Mouse (Mus musculus) liver, adult 2 months (tissue): ENCODE measurements around the gene Tm7sf2. TPM values are rescaled to one million over a fixed set of nuclear protein-coding genes. Genes with fewer than 3 reads are reported as not detected.
A peak's percentile ranks its signal among the peaks of the same experiment; 100 is the strongest.

ENCODE experiments used
- DNase-seq: peaks from one replicate; pipeline ENCODE4 v3.0.0-alpha.2; 2011; ENCODE audit warnings: low read depth, low spot score; ENCODE audit errors: extremely low read depth
- H3K27ac ChIP-seq: fragments of 200-500 bp; replicated peaks from 2 replicates; pipeline ENCODE4 v1.5.1; 2012; ENCODE audit warnings: low read depth, mild to moderate bottlenecking, control low read depth, inconsistent platforms, low read length; ENCODE audit not compliant: insufficient read depth
- H3K27me3 ChIP-seq: fragments of 200-500 bp; 2 replicates; pipeline ENCODE4 v1.6.1; 2012; ENCODE audit warnings: mild to moderate bottlenecking, moderate library complexity, low read length, inconsistent platforms; ENCODE audit not compliant: control insufficient read depth, insufficient read depth
- H3K36me3 ChIP-seq: fragments of 200-500 bp; 2 replicates; pipeline ENCODE4 v1.6.1; 2012; ENCODE audit warnings: low read length, inconsistent platforms; ENCODE audit not compliant: control insufficient read depth, insufficient read depth
- H3K4me1 ChIP-seq: fragments of 200-500 bp; 2 replicates; pipeline ENCODE4 v1.6.1; 2011; ENCODE audit warnings: low read length; ENCODE audit not compliant: control insufficient read depth, insufficient read depth
- H3K4me3 ChIP-seq: fragments of 200-500 bp; 2 replicates; pipeline ENCODE4 v1.5.1; 2011; ENCODE audit warnings: low read depth, mild to moderate bottlenecking, control low read depth, low read length, moderate library complexity; ENCODE audit not compliant: insufficient read depth
- H3K79me2 ChIP-seq: fragments of 200-500 bp; 2 replicates; pipeline ENCODE4 v1.6.1; 2012; ENCODE audit warnings: inconsistent platforms, mild to moderate bottlenecking, low read length, moderate library complexity; ENCODE audit not compliant: control insufficient read depth, insufficient read depth
- H3K9ac ChIP-seq: fragments of 200-500 bp; 2 replicates; pipeline ENCODE4 v1.6.1; 2012; ENCODE audit warnings: low read depth, mild to moderate bottlenecking, control low read depth, inconsistent platforms, low read length
- CTCF ChIP-seq: fragments of 200-500 bp; IDR thresholded peaks from 2 replicates; pipeline ENCODE4 v1.5.1; 2011; ENCODE audit warnings: low read depth, low read length, control low read depth
- POLR2A ChIP-seq: fragments of 200-500 bp; IDR thresholded peaks from 2 replicates; pipeline ENCODE4 v1.6.1; 2011; ENCODE audit warnings: low read length, control low read depth; ENCODE audit not compliant: insufficient read depth; ENCODE audit errors: extremely low read depth
- WGBS: fragments of 180-500 bp; shearing (Covaris S2); methylation state at CpG from one replicate; pipeline ENCODE4 v1.1.7; 2018; 5-methylcytosine and 5-hydroxymethylcytosine counted together
- polyA plus RNA-seq: library from polyadenylated mRNA; depleted of rRNA; stranded (reverse); fragments of >200 nt; gene quantifications from 2 replicates; pipeline ENCODE4 v1.2.3, GENCODE M21; 2012
- total RNA-seq: library from RNA; depleted of rRNA; stranded (reverse); fragments of >200 nt; gene quantifications from 2 replicates; pipeline ENCODE4 v1.2.3, GENCODE M21; 2014

Gene Tm7sf2
- total and polyA plus RNA-seq, 2 experiments, result 185 to 503 TPM

- TF ChIP-seq POLR2A (no peak), CTCF (no peak)
- no peak for DNase-seq
- Histone ChIP-seq H3K9ac (no peak overlapping the region), H3K36me3 (peaks cover 52% of the 10 kb centered on the region), H3K4me3 (no peak overlapping the region), H3K27me3 (no peaks in the 10 kb centered on the region), H3K27ac (no peak overlapping the region), H3K79me2 (peaks cover 18% of the 10 kb centered on the region; the same call in 1 of the 2 replicates), H3K4me1 (peaks cover 23% of the 10 kb centered on the region)
- WGBS, result 72% methylated on average over 7 of the region's 7 CpGs
These were observed 15.7 kb downstream of the Tm7sf2 start for GRCm38 (mm10) chr19:6052516-6052915.

- Histone ChIP-seq H3K9ac (no peak overlapping the region), H3K4me3 (no peak overlapping the region)
These were observed 19.3 kb downstream of the Tm7sf2 start for GRCm38 (mm10) chr19:6048681-6049410.

GRCm38 (mm10) chr19:6047899-6048166 lies 20.3 kb downstream of the Tm7sf2 start:
- WGBS, result 52% methylated on average over 8 of the region's 8 CpGs
- Histone ChIP-seq H3K9ac (peak overlapping the region; percentile 78), H3K79me2 (peaks cover 25% of the 10 kb centered on the region; the same call in 1 of the 2 replicates), H3K27me3 (no peaks in the 10 kb centered on the region), H3K4me1 (peaks cover 22% of the 10 kb centered on the region), H3K36me3 (peaks cover 32% of the 10 kb centered on the region), H3K4me3 (peak overlapping the region; percentile 69), H3K27ac (peak overlapping the region; percentile 88; the same call in 1 of the 2 replicates)
- no peak for DNase-seq
- TF ChIP-seq POLR2A, result no peak

More at GRCm38 (mm10) chr19:6048681-6049410, 19.3 kb downstream of the Tm7sf2 start:
- H3K36me3 ChIP-seq, result peaks cover 40% of the 10 kb centered on the region
- no peak overlapping the region for H3K27ac ChIP-seq
- H3K27me3 ChIP-seq, result no peaks in the 10 kb centered on the region
- peaks cover 25% of the 10 kb centered on the region; the same call in 1 of the 2 replicates for H3K79me2 ChIP-seq
- 79% methylated on average over 11 of the region's 11 CpGs for WGBS
- TF ChIP-seq POLR2A (no peak), CTCF (no peak)
- peaks cover 22% of the 10 kb centered on the region for H3K4me1 ChIP-seq
- no peak for DNase-seq

- peak overlapping the region; percentile 78 for H3K9ac ChIP-seq
- peaks cover 25% of the 10 kb centered on the region; the same call in 1 of the 2 replicates for H3K79me2 ChIP-seq
- DNase-seq, result no peak
- WGBS, result 1% methylated on average over 42 of the region's 44 CpGs
- peaks cover 27% of the 10 kb centered on the region for H3K36me3 ChIP-seq
- H3K27me3 ChIP-seq, result no peaks in the 10 kb centered on the region
- TF ChIP-seq POLR2A (no peak), CTCF (no peak)
- H3K4me3 ChIP-seq, result peak overlapping the region; percentile 69
- peak overlapping the region; percentile 88 for H3K27ac ChIP-seq
- H3K4me1 ChIP-seq, result peaks cover 22% of the 10 kb centered on the region
These were observed 20.8 kb downstream of the Tm7sf2 start for GRCm38 (mm10) chr19:6047154-6047898.

- TF ChIP-seq CTCF (no peak), POLR2A (peak; percentile 75)
- peaks cover 20% of the 10 kb centered on the region; the same call in 1 of the 2 replicates for H3K36me3 ChIP-seq
- H3K79me2 ChIP-seq, result peaks cover 25% of the 10 kb centered on the region; the same call in 1 of the 2 replicates
- peak; percentile 95 for DNase-seq
- peak within 1 kb of the TSS; percentile 91 for H3K9ac ChIP-seq
- peak within 1 kb of the TSS; percentile 100 for H3K27ac ChIP-seq
- H3K27me3 ChIP-seq, result no peaks in the 10 kb centered on the region
- H3K4me3 ChIP-seq, result peak within 1 kb of the TSS; percentile 69
- peaks cover 30% of the 10 kb centered on the region for H3K4me1 ChIP-seq
- WGBS, result under 1% methylated on average over 65 of the region's 65 CpGs
These were observed 21.6 kb downstream of the Tm7sf2 start, which contains the start of gene Syvn1 for GRCm38 (mm10) chr19:6046294-6047153. Gene Syvn1 (plus strand): TSS chr19:6046576.
